Mouse (Mus musculus) stomach, embryonic 16.5 days (tissue): Measurements from ENCODE around the gene Arhgap24. TPM values are rescaled to one million over a fixed set of nuclear protein-coding genes. Genes with fewer than 3 reads are reported as not detected.

Source experiments
- ATAC-seq: fragments of 200-750 bp; cut with Nextera tagmentation; 2 replicates; pipeline ENCODE4 v1.8.0; 2017; ENCODE audit warnings: moderate number of reproducible peaks, moderate TSS enrichment; ENCODE audit not compliant: insufficient read depth, low FRiP score
- H3K27ac ChIP-seq: fragments of 300-500 bp; sonication (generic); 2 replicates; pipeline ENCODE4 v1.5.1; 2014; ENCODE audit warnings: low read length
- H3K27me3 ChIP-seq: fragments of 300-500 bp; sonication (generic); 2 replicates; pipeline ENCODE4 v1.6.1; 2014; ENCODE audit warnings: low read length, control low read depth, mixed read lengths; ENCODE audit not compliant: control insufficient read depth, insufficient read depth
- H3K36me3 ChIP-seq: fragments of 300-500 bp; sonication (generic); 2 replicates; pipeline ENCODE4 v1.6.1; 2014; ENCODE audit warnings: low read length; ENCODE audit not compliant: control insufficient read depth, insufficient read depth
- H3K4me1 ChIP-seq: fragments of 300-500 bp; sonication (generic); 2 replicates; pipeline ENCODE4 v1.6.1; 2014; ENCODE audit warnings: low read length, control low read depth, mixed read lengths; ENCODE audit not compliant: control insufficient read depth, insufficient read depth
- H3K4me2 ChIP-seq: fragments of 300-500 bp; sonication (generic); 2 replicates; pipeline ENCODE4 v1.6.1; 2014; ENCODE audit warnings: low read depth, low read length, mixed read lengths
- H3K4me3 ChIP-seq: fragments of 300-500 bp; sonication (generic); replicated peaks from 2 replicates; pipeline ENCODE4 v1.5.1; 2014; ENCODE audit warnings: mild to moderate bottlenecking, low read length
- H3K9ac ChIP-seq: fragments of 300-500 bp; sonication (generic); 2 replicates; pipeline ENCODE4 v1.6.1; 2014; ENCODE audit warnings: low read length
- H3K9me3 ChIP-seq: fragments of 300-500 bp; sonication (generic); replicated peaks from 2 replicates; pipeline ENCODE4 v1.6.1; 2016; ENCODE audit warnings: low read length, control low read depth; ENCODE audit not compliant: control insufficient read depth
- WGBS: fragments of 180-500 bp; shearing (Covaris S2); extraction: QIAGEN DNeasy Blood & Tissue Kit; methylation state at CpG from one replicate; pipeline ENCODE4 v1.1.7; 2014; 5-methylcytosine and 5-hydroxymethylcytosine counted together
- polyA plus RNA-seq: library from polyadenylated mRNA; unstranded; fragments of >200 nt; fragmentation: Nextera tagmentation; extraction: Ambion mirVana; gene quantifications from 2 replicates; pipeline ENCODE4 v1.2.1, GENCODE M21; 2015

Gene Arhgap24
- polyA plus RNA-seq, 1 experiment from 2014 or later, result 29.6 TPM

- WGBS, result 71% methylated on average over 3 of the region's 3 CpGs
- H3K4me1 ChIP-seq, result no peaks in the 10 kb centered on the region
Observed at GRCm38 (mm10) chr5:102666886-102667285, 185.7 kb downstream of the Arhgap24 start.

GRCm38 (mm10) chr5:102667754-102668575 lies 186.8 kb downstream of the Arhgap24 start:
- no peak for ATAC-seq
- Histone ChIP-seq H3K27ac (no peak overlapping the region), H3K36me3 (no peaks in the 10 kb centered on the region), H3K4me3 (no peak overlapping the region), H3K4me1 (no peaks in the 10 kb centered on the region), H3K27me3 (no peaks in the 10 kb centered on the region), H3K4me2 (no peak overlapping the region), H3K9me3 (no peaks in the 10 kb centered on the region), H3K9ac (no peak overlapping the region)
- WGBS, result 87% methylated on average over 9 of the region's 9 CpGs

More at GRCm38 (mm10) chr5:102666886-102667285, 185.7 kb downstream of the Arhgap24 start:
- H3K27ac ChIP-seq, result no peak overlapping the region; the same call in 1 of the 2 replicates
- H3K4me3 ChIP-seq, result no peak overlapping the region
- H3K4me2 ChIP-seq, result no peak overlapping the region
- H3K9ac ChIP-seq, result no peak overlapping the region
- no peaks in the 10 kb centered on the region for H3K36me3 ChIP-seq
- H3K9me3 ChIP-seq, result no peaks in the 10 kb centered on the region
- no peak for ATAC-seq
- no peaks in the 10 kb centered on the region for H3K27me3 ChIP-seq

GRCm38 (mm10) chr5:102670206-102670605 lies 189.0 kb downstream of the Arhgap24 start:
- no peak overlapping the region for H3K9ac ChIP-seq

GRCm38 (mm10) chr5:102670731-102671345 lies 189.6 kb downstream of the Arhgap24 start:
- 40% methylated on average over 5 of the region's 5 CpGs for WGBS
- Histone ChIP-seq H3K9ac (no peak overlapping the region), H3K9me3 (no peaks in the 10 kb centered on the region), H3K4me1 (no peaks in the 10 kb centered on the region), H3K27me3 (no peaks in the 10 kb centered on the region), H3K27ac (peak overlapping the region; percentile 53; the same call in 1 of the 2 replicates), H3K36me3 (no peaks in the 10 kb centered on the region), H3K4me2 (no peak overlapping the region), H3K4me3 (no peak overlapping the region)
- no peak for ATAC-seq

More at GRCm38 (mm10) chr5:102670206-102670605, 189.0 kb downstream of the Arhgap24 start:
- H3K9me3 ChIP-seq, result no peaks in the 10 kb centered on the region
- H3K27me3 ChIP-seq, result no peaks in the 10 kb centered on the region
- no peaks in the 10 kb centered on the region for H3K4me1 ChIP-seq
- H3K36me3 ChIP-seq, result no peaks in the 10 kb centered on the region
- WGBS, result 58% methylated on average over 4 of the region's 4 CpGs
- H3K27ac ChIP-seq, result peak overlapping the region; percentile 53
- H3K4me3 ChIP-seq, result no peak overlapping the region
- no peak overlapping the region for H3K4me2 ChIP-seq
- ATAC-seq, result no peak

GRCm38 (mm10) chr5:102675326-102675725 lies 194.1 kb downstream of the Arhgap24 start:
- no peak overlapping the region for H3K4me3 ChIP-seq
- no peak overlapping the region for H3K4me2 ChIP-seq
- no peak overlapping the region for H3K9ac ChIP-seq
- WGBS, result 64% methylated on average over 2 of the region's 2 CpGs
- no peak overlapping the region for H3K27ac ChIP-seq
- no peaks in the 10 kb centered on the region for H3K36me3 ChIP-seq
- peaks cover 3% of the 10 kb centered on the region; the same call in 1 of the 2 replicates for H3K4me1 ChIP-seq
- ATAC-seq, result no peak
- no peaks in the 10 kb centered on the region for H3K27me3 ChIP-seq
- no peaks in the 10 kb centered on the region for H3K9me3 ChIP-seq

- Histone ChIP-seq H3K9ac (no peak overlapping the region), H3K9me3 (no peaks in the 10 kb centered on the region), H3K4me3 (no peak overlapping the region), H3K36me3 (no peaks in the 10 kb centered on the region), H3K27ac (0 out of 2 replicates have a peak overlapping the region, but pooled peaks have one; percentile 29), H3K4me2 (no peak overlapping the region), H3K4me1 (peaks cover 3% of the 10 kb centered on the region; the same call in 1 of the 2 replicates), H3K27me3 (no peaks in the 10 kb centered on the region)
- no peak for ATAC-seq
- WGBS, result 18% methylated on average over 2 of the region's 2 CpGs
Observed at GRCm38 (mm10) chr5:102677176-102677575, 196.0 kb downstream of the Arhgap24 start.

GRCm38 (mm10) chr5:102687673-102688072 lies 206.5 kb downstream of the Arhgap24 start:
- H3K9me3 ChIP-seq, result no peaks in the 10 kb centered on the region
- no peak overlapping the region for H3K9ac ChIP-seq
- H3K27ac ChIP-seq, result no peak overlapping the region
- H3K36me3 ChIP-seq, result no peaks in the 10 kb centered on the region
- no peak for ATAC-seq
- no peak overlapping the region for H3K4me2 ChIP-seq
- WGBS, result 65% methylated on average over 5 of the region's 5 CpGs
- no peaks in the 10 kb centered on the region for H3K4me1 ChIP-seq
- H3K27me3 ChIP-seq, result no peaks in the 10 kb centered on the region
- no peak overlapping the region for H3K4me3 ChIP-seq

GRCm38 (mm10) chr5:102692487-102692886 lies 211.3 kb downstream of the Arhgap24 start:
- H3K27ac ChIP-seq, result no peak overlapping the region
- H3K36me3 ChIP-seq, result no peaks in the 10 kb centered on the region
- ATAC-seq, result no peak
- H3K27me3 ChIP-seq, result no peaks in the 10 kb centered on the region
- no peaks in the 10 kb centered on the region for H3K4me1 ChIP-seq
- WGBS, result 8% methylated on average over 4 of the region's 4 CpGs
- H3K9ac ChIP-seq, result no peak overlapping the region
- H3K4me2 ChIP-seq, result no peak overlapping the region
- H3K9me3 ChIP-seq, result no peaks in the 10 kb centered on the region
- H3K4me3 ChIP-seq, result no peak overlapping the region

GRCm38 (mm10) chr5:102693192-102693591 lies 212.0 kb downstream of the Arhgap24 start:
- Histone ChIP-seq H3K36me3 (no peaks in the 10 kb centered on the region), H3K9me3 (no peaks in the 10 kb centered on the region), H3K27ac (no peak overlapping the region), H3K4me3 (no peak overlapping the region), H3K4me1 (no peaks in the 10 kb centered on the region), H3K9ac (no peak overlapping the region), H3K27me3 (no peaks in the 10 kb centered on the region), H3K4me2 (no peak overlapping the region)
- 40% methylated on average over 2 of the region's 2 CpGs for WGBS
- no peak for ATAC-seq
